Mouse (Mus musculus): Measurements from ENCODE around the gene Hspb3. TPM values are rescaled to one million over a fixed set of nuclear protein-coding genes. Genes with fewer than 3 reads are reported as not detected.

The Hspb3 gene
- polyA plus RNA-seq, 1 experiment, result 1.9 TPM

DNA sequence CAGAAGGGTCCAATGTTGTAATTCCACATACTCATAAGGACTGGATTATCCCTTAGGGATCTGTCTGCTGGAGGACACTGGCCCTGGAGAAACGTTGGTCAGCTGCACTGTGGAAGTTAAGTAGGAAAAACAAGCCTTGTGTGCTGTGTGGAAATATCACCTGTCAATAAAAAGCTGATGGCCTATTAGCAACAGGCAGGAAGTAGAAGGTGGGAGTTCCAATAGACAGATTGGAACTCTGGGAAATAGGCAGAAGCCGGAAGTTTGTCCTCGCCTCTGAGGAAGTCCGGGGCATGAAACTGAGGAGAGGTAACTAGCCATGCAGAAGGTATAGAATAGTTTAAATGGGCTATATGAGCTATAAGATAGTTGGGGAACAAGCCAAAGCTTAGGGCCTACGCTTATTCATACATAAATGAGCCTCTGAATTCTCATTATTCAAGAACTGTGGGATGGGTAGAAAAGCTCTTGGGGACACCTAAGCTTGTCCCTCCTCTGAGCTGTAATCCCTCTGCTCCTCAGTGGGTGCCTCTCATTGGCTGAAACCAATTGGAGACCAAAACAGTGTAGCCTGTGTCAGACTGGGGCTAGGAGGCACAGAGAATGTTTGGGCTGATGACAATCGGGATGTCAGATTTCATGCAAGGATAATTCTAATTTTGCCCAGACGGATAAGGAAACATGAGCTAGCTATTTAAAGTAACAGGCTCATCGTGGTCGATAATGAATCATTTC lies 2.7 kb downstream of the Hspb3 start:
- no peak for DNase-seq
- WGBS, result 90% methylated on average over 9 of the region's 9 CpGs
- H3K27me3 ChIP-seq (ENCODE audit: control insufficient read depth, insufficient read depth, low read length), result no peaks in the 10 kb centered on the region
- no peak overlapping the region for H3K27ac ChIP-seq (ENCODE audit: insufficient read depth, low read length)
- H3K4me1 ChIP-seq (ENCODE audit: control insufficient read depth, insufficient read depth, low read length), result peaks cover 8% of the 10 kb centered on the region
- H3K4me3 ChIP-seq (replicated peaks; ENCODE audit: insufficient read depth, low read depth, low read length), result no peak overlapping the region
- no peak for TF ChIP-seq CTCF (IDR thresholded peaks at IDR 0.05; ENCODE audit: borderline replicate concordance, insufficient read depth, low read depth, low read length)
- no peak for TF ChIP-seq POLR2A (IDR thresholded peaks at IDR 0.05; ENCODE audit: borderline replicate concordance, insufficient read depth, low read length)

DNA sequence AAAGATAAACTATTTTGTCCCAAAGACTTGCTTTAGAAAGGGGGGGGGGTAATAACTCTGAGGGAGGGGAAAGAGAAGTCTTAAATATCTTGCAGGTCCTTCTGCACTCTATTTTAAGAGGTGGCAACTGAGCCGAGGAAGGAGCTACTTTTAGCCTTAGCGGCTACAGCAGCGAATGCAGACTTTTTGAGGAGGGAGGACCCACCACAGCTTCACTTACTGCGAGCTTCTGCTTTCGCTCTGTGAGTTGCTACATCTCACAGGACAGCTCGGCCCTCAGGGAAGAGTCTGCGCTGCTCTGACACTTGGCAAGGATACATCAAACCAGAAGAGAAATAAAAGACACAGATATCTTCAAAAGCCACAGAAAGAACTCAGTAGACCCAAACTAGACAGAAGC lies 6.3 kb downstream of the Hspb3 start:
- H3K27me3 ChIP-seq (ENCODE audit: control insufficient read depth, insufficient read depth, low read length), result no peaks in the 10 kb centered on the region
- DNase-seq, result no peak
- H3K4me3 ChIP-seq (replicated peaks; ENCODE audit: insufficient read depth, low read depth, low read length), result no peak overlapping the region
- no peak overlapping the region for H3K27ac ChIP-seq (ENCODE audit: insufficient read depth, low read length)
- TF ChIP-seq POLR2A (IDR thresholded peaks at IDR 0.05; ENCODE audit: borderline replicate concordance, insufficient read depth, low read length) (no peak), CTCF (IDR thresholded peaks at IDR 0.05; ENCODE audit: borderline replicate concordance, insufficient read depth, low read depth, low read length) (no peak)
- WGBS, result 77% methylated on average over 7 of the region's 7 CpGs
- 0 out of 2 replicates have a peak, but pooled peaks cover 2% of the 10 kb centered on the region for H3K4me1 ChIP-seq (ENCODE audit: control insufficient read depth, insufficient read depth, low read length)

DNA sequence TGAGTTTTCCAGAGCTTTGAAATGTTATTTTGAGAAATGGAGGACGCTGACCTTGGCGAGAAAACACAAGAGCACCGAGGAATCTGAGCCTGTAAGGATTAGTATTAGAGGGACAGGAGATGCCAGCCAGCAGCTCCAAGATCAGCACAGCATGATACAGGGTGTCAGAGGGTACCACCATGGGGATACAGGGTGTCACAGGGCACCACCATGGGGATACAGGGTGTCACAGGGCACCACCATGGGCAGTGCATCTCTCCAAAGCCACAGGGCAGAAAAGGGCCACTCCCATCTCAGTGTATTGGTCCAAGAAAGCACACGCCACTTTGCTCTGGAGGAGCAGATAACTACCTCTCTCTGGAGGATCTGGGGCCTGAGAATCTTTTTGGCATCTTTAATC lies 6.8 kb downstream of the Hspb3 start:
- Histone ChIP-seq H3K27me3 (ENCODE audit: control insufficient read depth, insufficient read depth, low read length) (no peaks in the 10 kb centered on the region), H3K4me1 (ENCODE audit: control insufficient read depth, insufficient read depth, low read length) (0 out of 2 replicates have a peak, but pooled peaks cover under 1% of the 10 kb centered on the region), H3K4me3 (replicated peaks; ENCODE audit: insufficient read depth, low read depth, low read length) (no peak overlapping the region), H3K27ac (ENCODE audit: insufficient read depth, low read length) (no peak overlapping the region)
- 90% methylated on average over 4 of the region's 4 CpGs for WGBS
- no peak for DNase-seq
- TF ChIP-seq POLR2A (IDR thresholded peaks at IDR 0.05; ENCODE audit: borderline replicate concordance, insufficient read depth, low read length) (no peak), CTCF (IDR thresholded peaks at IDR 0.05; ENCODE audit: borderline replicate concordance, insufficient read depth, low read depth, low read length) (no peak)

DNA sequence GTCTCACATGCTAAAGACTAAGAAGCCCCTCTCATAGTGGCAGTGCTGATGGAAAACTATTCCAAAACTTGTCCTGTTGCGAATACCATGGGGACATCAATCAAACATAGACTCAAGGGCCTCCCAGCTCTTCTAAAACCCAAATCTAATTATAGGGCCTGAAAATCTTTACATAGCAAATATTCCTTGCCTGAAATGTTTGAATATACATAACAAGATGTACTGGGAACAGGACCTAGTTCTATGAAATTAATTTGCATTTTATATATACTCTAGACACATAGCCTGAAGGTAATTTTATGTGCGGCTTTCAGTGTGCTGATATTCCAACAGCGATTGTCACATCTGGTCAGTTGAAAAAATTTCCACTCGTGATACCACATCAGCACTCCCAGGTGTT lies 8.0 kb downstream of the Hspb3 start:
- no peak overlapping the region for H3K27ac ChIP-seq (ENCODE audit: insufficient read depth, low read length)
- no peak for DNase-seq
- no peaks in the 10 kb centered on the region for H3K27me3 ChIP-seq (ENCODE audit: control insufficient read depth, insufficient read depth, low read length)
- H3K4me3 ChIP-seq (replicated peaks; ENCODE audit: insufficient read depth, low read depth, low read length), result no peak overlapping the region
- 97% methylated on average over 4 of the region's 4 CpGs for WGBS
- H3K4me1 ChIP-seq (ENCODE audit: control insufficient read depth, insufficient read depth, low read length), result no peaks in the 10 kb centered on the region
- TF ChIP-seq POLR2A (IDR thresholded peaks at IDR 0.05; ENCODE audit: borderline replicate concordance, insufficient read depth, low read length), result no peak
- TF ChIP-seq CTCF (IDR thresholded peaks at IDR 0.05; ENCODE audit: borderline replicate concordance, insufficient read depth, low read depth, low read length), result no peak

DNA sequence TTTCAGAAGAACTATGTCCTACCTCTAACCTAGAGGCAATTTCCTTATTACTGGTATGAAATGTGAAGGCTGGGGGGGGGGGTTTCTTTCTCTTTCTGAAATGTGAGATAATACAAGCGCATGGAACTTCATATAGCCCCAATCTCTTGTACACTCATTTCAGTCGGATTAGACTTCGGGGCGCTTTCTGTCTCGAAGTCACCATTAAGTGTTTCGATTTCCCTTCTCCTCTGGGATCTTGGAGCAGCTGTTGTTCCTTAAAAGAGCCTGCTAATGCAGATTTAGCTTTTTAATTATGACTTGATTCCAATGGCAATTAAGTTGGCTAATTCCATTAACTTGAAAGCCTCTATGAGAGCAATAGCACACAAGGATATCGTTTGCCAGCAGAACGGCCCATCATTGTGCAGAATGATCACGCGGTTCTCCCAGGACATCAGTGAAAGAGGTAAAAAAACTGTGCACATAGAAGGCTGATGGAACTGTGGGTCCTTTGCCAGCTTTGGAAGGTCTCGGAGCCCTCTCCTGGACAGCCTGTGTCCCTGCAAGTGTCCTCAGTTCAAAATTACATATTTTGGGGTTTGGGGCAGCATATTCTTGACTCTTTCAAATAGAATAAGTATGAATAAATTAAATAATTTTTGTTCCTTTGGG lies 22.4 kb downstream of the Hspb3 start:
- 26% methylated on average over 11 of the region's 11 CpGs for WGBS
- Histone ChIP-seq H3K27ac (ENCODE audit: insufficient read depth, low read length) (no peak overlapping the region), H3K27me3 (ENCODE audit: control insufficient read depth, insufficient read depth, low read length) (no peaks in the 10 kb centered on the region), H3K4me1 (ENCODE audit: control insufficient read depth, insufficient read depth, low read length) (no peaks in the 10 kb centered on the region), H3K4me3 (replicated peaks; ENCODE audit: insufficient read depth, low read depth, low read length) (no peak overlapping the region)
- no peak for DNase-seq
- TF ChIP-seq CTCF (IDR thresholded peaks at IDR 0.05; ENCODE audit: borderline replicate concordance, insufficient read depth, low read depth, low read length) (peak; percentile 41; the same call in 1 of the 2 replicates), POLR2A (IDR thresholded peaks at IDR 0.05; ENCODE audit: borderline replicate concordance, insufficient read depth, low read length) (no peak)

DNA sequence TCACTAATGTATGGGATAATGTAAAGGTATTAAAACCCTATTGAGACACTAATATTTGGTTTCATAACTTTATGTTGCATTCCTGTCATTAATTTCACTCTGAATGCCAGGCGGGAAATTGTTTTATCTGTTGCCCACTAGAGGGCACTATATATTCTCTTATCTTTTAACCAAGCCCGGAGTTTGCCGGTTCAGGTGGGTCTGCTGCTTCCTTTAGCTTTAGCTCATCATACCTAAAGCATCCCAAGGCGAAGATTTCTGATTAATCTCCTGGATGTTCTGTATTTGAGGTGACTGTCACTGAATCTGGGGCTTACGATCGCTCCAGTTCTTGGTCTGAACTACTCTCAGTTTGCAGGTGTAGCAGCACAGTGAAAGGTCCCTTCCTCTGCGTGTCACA lies 24.6 kb downstream of the Hspb3 start:
- H3K27me3 ChIP-seq (ENCODE audit: control insufficient read depth, insufficient read depth, low read length), result no peaks in the 10 kb centered on the region
- DNase-seq, result peak; percentile 31 to 33
- H3K27ac ChIP-seq (ENCODE audit: insufficient read depth, low read length), result no peak overlapping the region
- TF ChIP-seq POLR2A (IDR thresholded peaks at IDR 0.05; ENCODE audit: borderline replicate concordance, insufficient read depth, low read length), result no peak
- peak; percentile 42; the same call in 1 of the 2 replicates for TF ChIP-seq CTCF (IDR thresholded peaks at IDR 0.05; ENCODE audit: borderline replicate concordance, insufficient read depth, low read depth, low read length)
- no peaks in the 10 kb centered on the region for H3K4me1 ChIP-seq (ENCODE audit: control insufficient read depth, insufficient read depth, low read length)
- WGBS, result 33% methylated on average over 7 of the region's 7 CpGs
- no peak overlapping the region for H3K4me3 ChIP-seq (replicated peaks; ENCODE audit: insufficient read depth, low read depth, low read length)

DNA sequence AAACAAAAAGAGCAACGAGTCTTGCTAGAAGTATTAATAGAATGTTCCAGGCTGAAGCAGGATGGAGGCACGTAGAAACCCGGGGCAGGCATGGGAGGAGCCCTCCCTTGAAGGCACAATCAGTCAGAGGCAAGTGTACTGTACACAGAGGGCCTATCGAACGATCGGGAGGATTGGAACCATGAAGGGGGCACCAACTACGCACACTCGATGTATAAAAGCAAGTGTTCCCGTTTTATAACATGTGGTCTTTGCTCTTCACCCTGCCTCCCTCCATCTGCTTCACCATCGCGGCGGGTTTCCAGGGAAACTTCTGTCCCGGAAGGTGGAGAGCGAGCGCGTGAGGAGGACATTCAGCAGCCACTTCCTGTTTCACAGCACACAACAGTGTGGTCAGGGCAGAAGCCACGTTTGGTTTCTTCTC lies 27.7 kb downstream of the Hspb3 start:
- no peak overlapping the region for H3K4me3 ChIP-seq (replicated peaks; ENCODE audit: insufficient read depth, low read depth, low read length)
- no peaks in the 10 kb centered on the region for H3K27me3 ChIP-seq (ENCODE audit: control insufficient read depth, insufficient read depth, low read length)
- TF ChIP-seq CTCF (IDR thresholded peaks at IDR 0.05; ENCODE audit: borderline replicate concordance, insufficient read depth, low read depth, low read length), result no peak
- TF ChIP-seq POLR2A (IDR thresholded peaks at IDR 0.05; ENCODE audit: borderline replicate concordance, insufficient read depth, low read length), result no peak
- H3K4me1 ChIP-seq (ENCODE audit: control insufficient read depth, insufficient read depth, low read length), result no peaks in the 10 kb centered on the region
- WGBS, result 79% methylated on average over 17 of the region's 17 CpGs
- DNase-seq, result no peak
- no peak overlapping the region for H3K27ac ChIP-seq (ENCODE audit: insufficient read depth, low read length)

All from cerebellum, adult 2 months (tissue).